Mouse (Mus musculus): ENCODE data around the gene Fam49a.

Gene Fam49a

DNA sequence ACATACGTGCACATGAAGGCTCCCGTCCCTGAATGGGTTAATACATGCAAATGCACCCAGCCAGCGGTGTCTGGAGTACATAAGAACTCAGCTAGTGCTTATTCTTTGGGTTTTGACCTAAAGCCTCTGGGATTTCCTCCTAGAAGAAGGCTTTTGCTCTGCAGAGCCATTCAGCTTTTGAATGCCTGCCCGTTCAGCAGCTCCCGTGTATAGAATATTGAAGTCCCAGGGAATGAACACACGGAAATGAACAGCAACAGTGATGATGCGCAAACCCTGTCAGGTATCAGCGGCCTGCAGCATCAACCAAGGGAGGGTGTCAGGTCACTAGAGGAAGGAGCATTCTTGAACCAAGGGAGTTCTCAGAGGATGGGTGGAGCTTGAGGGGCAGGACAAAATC lies 52.4 kb downstream of the Fam49a start:
- no peak for DNase-seq (ENCODE audit: low spot score in 2 of 2)

DNA sequence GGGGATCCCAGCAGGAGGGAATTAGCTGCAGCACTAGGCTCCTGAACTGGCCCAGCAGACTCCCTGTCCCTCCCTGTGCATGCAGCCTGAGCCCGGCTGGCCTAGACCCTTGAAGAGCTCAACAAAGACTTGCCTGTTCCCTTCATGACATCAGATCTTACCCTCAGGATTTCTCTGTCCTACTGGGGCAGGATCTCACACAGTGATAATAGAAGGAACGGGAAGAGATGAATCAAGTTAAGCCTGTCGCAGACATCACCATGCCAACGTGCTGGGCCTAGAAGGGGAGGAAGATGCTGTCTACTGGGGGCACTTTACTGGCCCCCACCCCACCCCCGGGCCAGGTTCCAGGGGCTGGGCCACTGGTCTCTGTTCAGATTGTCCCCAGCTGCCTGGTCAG lies 53.1 kb downstream of the Fam49a start:
- peak; percentile 44 to 61 for DNase-seq (ENCODE audit: low spot score in 2 of 2)

DNA sequence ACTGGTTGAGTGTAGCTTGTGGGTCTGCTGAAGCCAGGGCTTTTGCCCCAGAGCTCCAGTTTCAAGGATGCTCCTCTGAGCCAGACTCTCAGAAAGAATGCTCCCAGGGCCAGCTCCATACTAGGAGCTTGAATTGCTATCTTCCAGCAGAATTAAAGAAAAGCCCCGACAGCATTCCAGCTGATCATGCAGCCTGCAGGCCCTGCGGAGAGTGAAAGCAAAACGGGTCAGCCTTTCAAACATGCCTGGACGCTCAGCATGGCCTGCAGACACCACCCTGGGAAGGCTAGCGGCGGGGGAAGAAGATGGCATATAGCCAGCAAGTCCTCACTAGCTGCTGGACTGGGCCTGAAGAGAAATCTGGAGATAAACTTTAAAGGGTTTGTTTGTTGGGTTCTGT lies 55.0 kb downstream of the Fam49a start:
- peak; percentile 56 to 58 for DNase-seq (ENCODE audit: low spot score in 2 of 2)

DNA sequence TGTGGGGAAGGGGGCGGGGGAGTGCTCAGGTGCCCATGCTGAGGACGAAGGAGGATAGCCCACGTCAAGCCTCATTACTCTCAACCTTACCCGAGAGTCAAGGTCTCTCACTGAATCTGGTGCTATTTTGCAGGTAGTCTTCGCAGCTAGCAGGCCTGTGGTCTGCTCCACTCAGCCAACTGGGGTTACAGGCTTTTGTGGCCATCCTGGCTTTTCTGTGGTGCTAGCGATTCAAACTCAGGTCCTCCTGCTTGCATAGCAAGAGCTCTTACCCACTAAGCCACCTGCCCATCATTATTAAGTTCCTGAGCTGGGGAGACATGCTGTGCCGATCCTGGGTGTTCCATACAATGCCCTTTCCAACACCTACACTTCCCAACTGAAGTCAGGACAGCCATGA lies 55.7 kb downstream of the Fam49a start:
- no peak for DNase-seq (ENCODE audit: low spot score in 2 of 2)

DNA sequence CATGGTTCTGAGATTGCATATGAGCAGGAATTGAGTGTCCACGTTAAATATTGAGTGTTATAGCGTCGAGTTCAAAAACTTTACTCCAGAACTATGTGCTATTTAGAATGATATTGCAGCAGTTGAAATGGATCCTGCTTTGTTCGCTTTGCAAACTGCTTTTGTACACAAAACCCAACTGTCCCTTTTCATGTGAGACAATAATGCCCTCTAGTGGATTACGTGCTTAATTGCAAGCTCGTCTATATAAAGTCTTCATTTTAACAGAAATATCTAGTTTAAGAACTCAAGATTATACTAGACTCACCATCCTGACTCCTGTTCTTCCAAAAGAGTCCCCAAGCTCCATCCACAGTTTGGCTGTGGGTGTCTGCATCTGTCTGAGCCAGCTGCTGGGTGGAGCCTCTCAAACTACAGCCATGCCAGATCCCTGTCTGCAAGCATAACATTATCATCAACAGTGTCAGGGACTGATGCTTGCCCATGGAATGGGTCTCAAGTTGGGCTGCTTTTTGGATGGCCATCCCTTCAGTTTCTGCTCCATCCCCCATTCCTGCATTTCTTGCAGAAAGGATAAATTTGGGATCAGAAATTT lies 56.3 kb downstream of the Fam49a start:
- no peak for DNase-seq (ENCODE audit: low spot score in 2 of 2)

DNA sequence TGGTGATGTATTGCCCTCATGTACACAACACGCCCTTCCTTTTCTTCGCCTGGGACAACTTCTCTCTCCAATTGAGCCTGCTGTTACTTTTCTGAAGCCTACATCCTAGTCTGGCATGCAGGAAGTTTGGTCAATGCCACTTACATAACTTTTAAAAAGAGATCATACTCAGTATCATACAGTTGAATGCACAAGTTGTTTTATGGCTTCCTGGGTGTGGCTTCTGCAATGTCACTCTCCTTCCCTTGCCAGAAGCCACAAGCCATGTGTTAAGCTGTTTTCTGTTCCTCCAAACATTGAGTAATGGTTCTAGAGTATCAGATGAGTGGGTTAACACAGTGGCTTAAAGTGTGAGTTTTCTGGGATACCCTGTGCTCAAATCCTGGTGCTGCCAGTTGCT lies 58.8 kb downstream of the Fam49a start:
- no peak for DNase-seq (ENCODE audit: low spot score in 2 of 2)

DNA sequence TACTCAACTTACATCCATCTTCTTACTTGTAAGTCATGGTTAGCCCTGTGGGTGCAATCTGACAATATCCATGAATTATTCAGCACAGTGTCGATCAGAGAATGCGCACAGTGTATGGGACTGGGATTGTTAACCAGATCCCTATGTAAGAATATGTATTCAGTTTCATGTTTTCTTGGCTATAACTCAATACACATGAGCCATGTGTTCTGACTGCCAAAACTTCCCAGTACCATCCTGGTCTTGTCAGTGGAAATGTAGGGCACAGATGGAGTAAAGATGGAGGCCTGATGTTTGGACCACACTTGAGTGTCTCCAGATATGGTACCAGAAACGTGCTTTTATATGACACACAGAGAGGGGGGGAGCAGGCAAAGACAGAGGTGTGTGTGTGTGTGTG lies 59.2 kb downstream of the Fam49a start:
- no peak for DNase-seq (ENCODE audit: low spot score in 2 of 2)

DNA sequence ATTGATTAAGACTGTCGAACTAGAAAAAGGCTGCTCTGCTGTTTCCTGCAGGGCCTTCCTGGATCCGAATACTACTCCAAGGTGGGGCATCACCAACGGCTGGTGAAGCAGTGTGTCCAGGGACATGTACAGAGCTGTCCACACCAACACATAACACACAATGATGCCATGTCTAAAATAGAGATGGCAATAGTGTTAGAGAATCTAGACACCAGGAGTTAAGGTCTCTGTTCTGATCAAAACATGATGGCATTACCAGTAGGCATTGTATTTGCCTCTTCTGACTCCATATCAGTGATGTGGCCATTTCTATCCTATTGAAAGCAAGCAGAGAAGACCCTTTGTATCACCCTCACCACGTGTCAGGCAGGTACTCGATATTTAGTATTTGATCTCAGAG lies 61.1 kb downstream of the Fam49a start:
- no peak for DNase-seq (ENCODE audit: low spot score in 2 of 2)

DNA sequence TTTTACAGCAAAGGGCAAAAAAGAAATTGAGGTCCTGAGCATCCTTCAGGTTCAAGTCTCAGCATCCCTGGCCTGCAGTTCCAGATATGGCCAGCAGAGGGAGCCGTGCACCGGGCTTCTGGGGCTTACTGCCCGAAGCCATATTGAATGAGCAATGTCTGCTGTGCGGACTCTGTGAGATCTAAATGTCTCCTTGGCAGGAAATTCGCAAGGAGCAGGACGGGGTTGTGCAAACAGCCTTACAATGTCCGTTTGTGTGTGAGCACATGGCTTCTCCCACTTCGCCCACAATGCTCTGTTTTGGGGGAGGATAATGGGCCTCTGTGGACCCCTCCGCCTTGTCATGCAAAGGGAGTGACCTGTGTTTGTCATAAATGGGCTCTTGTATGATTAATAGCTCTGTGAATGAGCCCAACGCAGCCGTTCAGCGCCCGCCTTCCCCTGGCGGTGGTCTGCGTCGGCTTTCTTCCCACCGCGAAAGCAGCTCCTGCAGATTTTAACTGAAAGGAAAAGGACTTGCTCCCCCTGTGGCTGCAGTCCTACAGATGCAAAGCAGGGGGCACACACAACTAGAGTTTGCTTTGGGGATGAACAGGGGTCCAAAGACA lies 61.8 kb downstream of the Fam49a start:
- DNase-seq (ENCODE audit: low spot score in 2 of 2) = peak; percentile 92 to 93

DNA sequence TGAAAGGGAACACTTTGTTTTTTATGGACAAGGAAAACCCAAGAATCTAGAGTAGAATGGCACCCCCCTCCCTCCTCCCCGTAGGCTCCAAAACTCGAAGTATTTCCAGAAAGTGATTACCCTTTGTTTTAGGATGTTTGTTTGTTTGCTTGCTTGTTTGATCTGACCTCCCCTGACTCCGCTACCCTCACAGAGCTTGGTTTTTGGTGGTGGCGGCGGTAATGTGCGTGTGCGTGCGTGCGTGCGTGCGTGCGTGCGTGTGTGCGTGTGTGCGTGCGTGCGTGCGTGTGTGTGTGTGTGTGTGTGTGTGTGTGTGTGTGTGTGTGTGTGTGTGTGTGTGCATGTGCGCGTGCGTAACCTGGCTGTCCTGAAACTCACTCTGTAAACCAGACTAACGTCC lies 62.3 kb downstream of the Fam49a start:
- DNase-seq (ENCODE audit: low spot score in 2 of 2) = peak in 1 of 2 experiments; percentile 19

DNA sequence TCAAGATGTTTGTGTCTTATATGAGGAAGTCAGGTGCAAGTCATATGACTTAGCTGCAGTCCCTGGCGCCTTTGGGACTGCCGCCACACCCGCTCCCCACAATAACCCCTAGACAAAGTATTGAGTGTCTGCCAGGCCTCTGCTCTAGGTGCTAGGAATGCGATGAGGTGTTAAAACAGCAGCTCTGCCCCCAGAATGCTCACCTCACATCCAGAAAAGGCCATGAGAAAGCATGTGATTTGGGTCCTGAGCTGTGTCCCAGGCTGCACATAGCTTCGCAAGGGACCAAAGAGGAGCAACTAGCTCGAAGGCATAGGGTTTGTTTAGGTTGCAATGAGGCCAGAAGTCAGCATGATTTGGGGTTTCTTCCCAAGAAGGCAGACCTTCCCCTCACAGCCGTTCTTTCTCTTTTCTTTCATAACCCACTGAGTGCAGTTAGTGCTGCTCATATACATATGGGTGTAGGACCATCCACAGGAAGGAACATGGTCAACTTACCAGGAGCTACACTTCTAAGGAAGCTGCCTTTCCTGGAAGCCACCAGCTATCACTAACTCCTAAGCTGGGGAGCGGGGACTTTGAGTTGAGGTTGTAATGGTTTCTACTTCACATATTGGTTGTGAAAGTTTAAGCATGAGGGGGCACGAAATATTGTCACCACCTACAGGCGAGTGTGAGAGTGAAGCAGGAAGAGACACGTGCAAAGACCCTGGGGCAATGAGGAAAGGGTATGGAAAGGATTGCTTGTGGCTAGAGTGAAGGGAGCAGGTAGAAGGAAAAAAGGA lies 71.8 kb downstream of the Fam49a start:
- DNase-seq (ENCODE audit: low spot score in 2 of 2) = no peak

DNA sequence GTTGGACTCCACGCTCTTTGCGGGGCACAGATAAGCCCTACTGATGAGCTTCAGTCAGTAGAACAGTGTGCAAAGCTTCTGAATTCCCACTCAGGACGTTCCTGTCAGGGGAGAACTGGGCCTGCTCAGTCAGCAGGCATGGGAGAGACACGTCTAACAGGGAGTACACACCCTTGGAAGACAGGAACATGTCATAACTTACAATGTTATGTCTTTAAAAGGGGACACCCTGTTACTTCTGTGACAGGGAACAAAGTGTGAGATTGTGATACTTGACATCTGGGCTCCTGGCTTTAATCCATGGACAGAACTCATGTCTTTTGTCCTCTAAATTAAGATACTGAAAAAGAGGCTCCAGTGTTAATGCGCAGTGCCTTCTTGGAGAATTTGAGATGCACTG lies 72.5 kb downstream of the Fam49a start:
- DNase-seq (ENCODE audit: low spot score in 2 of 2) = peak in 1 of 2 experiments; percentile 16

DNA sequence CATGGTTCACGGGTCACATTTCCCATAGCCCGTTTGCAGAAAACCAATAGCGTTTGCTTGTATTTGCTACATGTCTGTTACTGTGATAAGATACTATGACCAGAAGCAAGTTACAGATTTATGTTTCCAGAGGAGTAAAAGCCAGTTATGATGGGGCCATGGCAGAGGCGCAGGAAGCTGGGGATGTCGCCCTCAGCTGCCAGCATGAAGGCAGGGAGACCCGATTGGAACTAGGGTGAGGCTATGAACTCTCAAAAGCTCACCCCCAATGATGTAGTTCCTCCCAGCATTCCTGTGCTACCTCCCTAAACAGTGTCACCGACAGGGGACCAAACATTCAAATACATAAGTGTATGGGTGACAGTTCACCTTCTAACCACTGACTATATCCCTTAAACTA lies 73.6 kb downstream of the Fam49a start:
- no peak for DNase-seq (ENCODE audit: low spot score in 2 of 2)

DNA sequence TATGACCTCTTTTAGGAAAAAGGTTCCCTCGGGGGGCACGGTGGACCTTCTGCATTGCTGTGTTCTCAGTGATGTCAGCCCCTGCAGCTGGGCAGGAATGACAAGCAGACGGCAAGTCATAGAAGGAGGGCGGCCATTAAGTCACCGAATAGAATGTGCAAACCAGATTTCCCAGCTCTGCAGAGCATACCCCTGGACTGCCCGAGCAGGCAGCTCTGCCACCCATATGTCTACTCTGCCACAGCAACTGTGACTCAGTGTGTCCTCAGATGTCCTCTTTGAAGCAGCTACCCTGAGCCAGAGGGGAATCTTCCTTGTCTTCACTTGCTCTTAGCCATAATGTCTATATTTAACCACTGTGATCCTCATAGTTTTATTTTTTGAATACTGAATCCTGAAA lies 75.4 kb downstream of the Fam49a start:
- peak; percentile 51 to 72 for DNase-seq (ENCODE audit: low spot score in 2 of 2)

DNA sequence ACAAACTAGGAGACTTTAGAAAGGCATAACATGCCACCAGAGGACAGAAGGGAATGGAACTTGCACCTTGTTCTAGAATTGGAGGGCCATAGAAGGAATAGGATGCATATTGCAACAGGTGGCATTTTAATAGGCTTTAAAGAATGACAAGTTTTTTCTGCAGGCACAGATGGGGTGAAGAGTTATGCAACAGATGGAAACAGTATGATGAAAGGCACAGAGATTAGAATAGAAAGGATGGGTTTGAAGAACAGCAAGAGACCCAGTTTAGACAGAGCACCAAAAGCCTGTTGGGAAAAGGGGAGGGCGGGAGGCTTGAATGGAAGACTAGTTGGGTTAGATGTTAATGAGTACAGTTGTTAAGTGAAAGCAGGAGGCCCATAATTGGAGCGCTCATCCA lies 81.4 kb downstream of the Fam49a start:
- no peak for DNase-seq (ENCODE audit: low spot score in 2 of 2)

DNA sequence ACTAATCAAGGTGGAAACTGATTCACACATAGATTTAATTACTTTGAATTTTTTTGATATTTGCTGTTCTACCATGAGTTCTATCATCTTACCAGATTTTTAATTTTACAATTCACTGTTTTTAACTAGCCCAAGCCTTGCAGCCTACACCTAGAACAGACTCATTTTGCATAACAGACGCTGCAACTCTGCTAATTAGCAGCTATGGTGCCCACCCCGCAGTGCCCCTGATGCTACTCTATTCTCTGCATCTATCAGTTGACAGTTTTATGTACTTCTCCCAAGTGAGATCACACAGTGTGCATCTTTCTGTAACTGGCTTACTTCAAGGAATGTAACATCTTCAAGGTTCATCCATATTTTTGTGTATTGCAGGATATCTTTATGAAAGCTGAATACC lies 86.7 kb downstream of the Fam49a start:
- DNase-seq (ENCODE audit: low spot score in 2 of 2) = no peak

DNA sequence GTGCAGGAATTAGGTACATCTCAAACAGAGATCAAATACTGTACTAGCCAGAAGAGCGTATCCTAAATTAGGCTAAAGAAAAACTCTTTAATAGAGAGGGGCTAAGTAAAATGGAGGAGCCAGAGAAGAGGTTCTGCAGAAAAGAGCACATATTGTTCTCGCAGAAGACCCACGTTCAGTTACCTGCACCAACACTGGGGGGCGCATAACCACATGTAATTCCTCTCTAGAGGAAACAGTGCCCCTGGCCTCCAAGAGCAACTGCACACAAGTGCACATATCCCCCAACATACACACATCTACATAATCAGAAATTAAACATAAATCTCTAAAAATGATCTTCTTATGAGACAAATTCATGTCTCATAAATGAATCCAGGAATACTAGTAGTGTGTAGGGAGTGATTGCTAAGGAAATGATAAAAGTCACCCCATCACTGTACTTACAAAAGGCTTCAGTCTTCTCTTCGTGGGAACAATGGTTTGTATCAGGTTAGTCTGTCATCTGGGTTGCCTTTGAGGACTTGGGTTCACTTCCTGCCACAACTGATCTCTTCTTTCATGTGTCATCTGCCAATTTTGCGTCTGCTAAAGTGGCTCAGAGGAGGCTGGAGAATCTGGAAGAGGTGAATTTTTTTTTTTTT lies 87.8 kb downstream of the Fam49a start:
- no peak for DNase-seq (ENCODE audit: low spot score in 2 of 2)

DNA sequence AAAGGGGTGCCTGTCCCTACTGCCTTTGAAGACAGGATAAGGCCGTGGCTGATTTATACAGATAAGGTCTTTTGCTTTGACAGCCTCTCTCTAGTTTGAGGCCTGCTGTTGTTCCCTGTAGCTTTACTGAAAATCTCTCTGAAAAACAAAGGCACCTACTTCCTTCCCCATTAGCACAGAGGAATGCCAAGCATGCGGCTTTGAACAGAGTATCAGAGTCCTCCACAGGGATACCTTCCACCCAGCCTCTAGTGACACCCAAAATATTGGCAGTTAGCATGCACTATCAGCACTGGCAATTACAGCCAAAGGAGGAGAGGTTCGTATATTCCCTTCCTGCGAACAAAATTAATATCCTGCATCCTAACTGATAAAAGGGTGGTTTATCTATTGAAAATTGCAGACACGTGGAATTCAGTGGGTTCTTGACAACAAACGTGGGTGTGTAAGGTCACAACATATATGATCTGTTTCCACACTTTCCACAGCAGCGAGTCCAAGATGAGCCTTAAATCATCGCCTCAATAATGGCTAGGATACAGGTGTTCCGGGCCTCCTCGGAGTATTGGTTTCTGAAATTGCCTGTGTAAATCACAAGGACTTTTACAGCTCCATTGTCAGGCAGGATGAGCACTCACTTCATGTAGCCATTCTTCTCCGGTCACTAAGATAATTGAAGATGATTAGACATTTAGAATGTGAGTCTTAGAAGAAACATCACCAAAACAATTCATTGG lies 90.0 kb downstream of the Fam49a start:
- DNase-seq (ENCODE audit: low spot score in 2 of 2) = no peak

DNA sequence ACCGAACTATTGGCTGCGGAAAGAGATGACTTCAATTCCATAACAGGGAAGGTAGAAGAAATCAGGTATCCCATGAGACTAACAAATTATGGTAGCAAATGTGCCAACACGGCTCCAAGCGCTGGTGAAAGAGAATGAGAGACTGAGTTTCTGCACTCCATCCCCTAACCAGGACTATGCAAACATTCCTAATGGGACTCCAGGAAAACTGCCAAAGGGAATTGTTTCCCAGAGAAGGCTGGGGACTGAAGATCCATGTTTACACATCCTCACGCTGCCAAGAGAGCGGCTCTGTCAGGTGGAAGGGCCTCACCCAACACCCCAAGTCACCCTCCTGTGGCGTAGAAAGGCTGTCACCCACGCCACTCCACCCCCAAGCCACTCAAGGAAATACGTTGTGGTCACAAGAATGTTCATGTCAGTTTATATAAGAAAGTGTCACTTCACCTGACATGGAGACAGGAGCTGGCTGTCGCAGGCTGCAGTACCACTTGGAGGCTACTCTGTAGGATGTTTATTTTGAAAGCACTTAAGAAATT lies 92.2 kb downstream of the Fam49a start:
- no peak for DNase-seq (ENCODE audit: low spot score in 2 of 2)

DNA sequence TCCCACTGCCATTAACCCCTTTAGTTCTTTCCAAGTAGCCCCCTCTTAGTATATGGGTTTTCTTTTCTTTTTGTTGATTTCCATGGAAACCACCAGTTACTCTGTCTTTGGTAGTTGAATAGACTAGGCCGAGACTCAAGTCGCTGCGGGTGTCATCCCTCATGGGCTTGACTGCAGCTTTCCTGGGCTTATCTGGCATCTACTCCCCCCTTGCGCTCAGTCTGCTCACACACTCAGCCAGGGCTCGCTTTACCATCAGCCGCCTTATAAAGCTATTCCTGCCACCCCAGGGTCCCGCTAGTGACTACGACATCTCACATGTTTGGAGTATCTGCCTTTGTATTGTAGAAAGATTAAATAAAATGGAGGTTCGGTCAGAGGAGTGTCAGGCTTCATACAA lies 94.1 kb downstream of the Fam49a start:
- DNase-seq (ENCODE audit: low spot score in 2 of 2) = no peak

DNA sequence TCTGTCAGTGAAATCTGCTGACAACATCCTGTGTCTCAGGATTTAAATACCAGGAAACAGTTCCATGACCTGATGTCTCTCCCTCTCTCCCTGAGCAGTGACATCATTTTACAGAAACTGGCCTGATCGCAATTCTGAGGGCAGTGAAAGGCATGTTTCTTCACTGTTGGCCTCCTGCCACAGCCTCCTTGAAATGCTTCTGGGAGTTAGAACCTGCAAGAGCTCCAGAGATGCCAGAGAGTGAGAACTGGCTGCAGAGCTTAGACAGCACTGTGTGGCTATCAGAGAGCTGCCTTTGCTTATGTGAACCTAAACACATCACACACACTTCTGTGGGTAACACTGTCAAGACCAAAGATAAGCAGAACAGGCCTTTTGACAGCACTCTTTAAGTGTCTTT lies 94.5 kb downstream of the Fam49a start:
- peak; percentile 56 to 58 for DNase-seq (ENCODE audit: low spot score in 2 of 2)

DNA sequence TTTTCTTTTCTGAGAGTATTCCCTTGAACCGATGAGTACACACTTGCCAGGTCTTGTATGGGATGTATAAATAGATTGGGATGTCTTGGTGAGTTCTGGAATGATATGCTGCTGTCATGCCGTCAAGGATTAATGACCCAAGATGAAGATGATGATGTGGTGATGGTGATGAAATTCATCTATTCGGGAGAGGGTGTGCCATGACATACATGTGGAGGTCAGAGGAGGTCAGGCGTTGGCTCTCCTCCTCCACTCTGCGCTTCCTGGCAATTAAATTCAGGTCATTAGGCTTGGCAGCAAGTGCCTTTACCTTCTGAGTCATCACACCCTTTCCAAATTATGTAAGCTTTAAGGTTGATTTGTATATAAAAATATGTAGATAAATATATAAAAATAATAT lies 95.0 kb downstream of the Fam49a start:
- no peak for DNase-seq (ENCODE audit: low spot score in 2 of 2)

Data from right cerebral cortex, postnatal 10 days (tissue).